Mouse (Mus musculus): ENCODE measurements around the gene Ado.

DNA sequence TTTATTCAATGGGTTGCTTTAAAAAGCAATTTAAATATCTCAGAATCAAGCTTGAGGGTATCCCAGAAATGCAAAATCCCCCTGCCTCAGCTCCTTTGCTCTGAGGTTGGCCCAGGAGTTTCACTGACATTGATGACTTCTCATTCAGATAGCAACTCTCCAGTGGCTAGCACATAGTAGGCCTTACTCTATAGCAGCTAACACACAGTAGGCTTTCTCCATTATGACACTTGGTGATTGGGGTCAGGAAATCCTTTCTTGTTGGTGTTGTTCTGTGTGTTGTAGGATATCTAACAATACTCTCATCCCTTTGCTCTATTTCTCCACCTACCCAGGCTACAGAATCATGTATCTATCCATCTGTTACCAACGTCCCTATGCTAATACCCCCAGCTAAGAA, 12.4 kb upstream of the Ado start:
- no peak for TF ChIP-seq CTCF (IDR thresholded peaks at IDR 0.05; ENCODE audit: low read depth)
- TF ChIP-seq EP300 (optimal IDR thresholded peaks at IDR 0.05) = no peak

Data from stomach, postnatal 0 days (tissue).